Mouse (Mus musculus) urinary bladder, postnatal 36 days (tissue): ENCODE measurements around the gene Zbtb37.

Experiments used
- DNase-seq, 2 experiments: peaks; one replicate each; pipeline ENCODE4 v3.0.0; 2022; ENCODE audit warnings: low spot score in 2 of 2, mixed read lengths in 1 of 2

Zbtb37 gene

GRCm38 (mm10) chr1:160980021-160980420, 54.6 kb downstream of the Zbtb37 start:
- DNase-seq = no peak

GRCm38 (mm10) chr1:160978071-160978735, 56.4 kb downstream of the Zbtb37 start, which contains the start of gene Serpinc1:
Serpinc1 (plus strand) TSS chr1:160978585.
- DNase-seq = no peak

GRCm38 (mm10) chr1:160968643-160969042, 66.0 kb downstream of the Zbtb37 start:
- no peak for DNase-seq

- no peak for DNase-seq
These were observed 67.4 kb downstream of the Zbtb37 start for GRCm38 (mm10) chr1:160967268-160967667.

GRCm38 (mm10) chr1:160963199-160963598, 71.5 kb downstream of the Zbtb37 start:
- DNase-seq = no peak
